Mouse (Mus musculus): ENCODE data around the gene Col4a3.

- TF ChIP-seq CTCF (IDR thresholded peaks at IDR 0.05; ENCODE audit: borderline replicate concordance, control insufficient read depth, extremely low read depth, insufficient read depth, low read length, poor library complexity) (no peak), POLR2A (IDR thresholded peaks at IDR 0.05; ENCODE audit: control insufficient read depth, extremely low read depth, insufficient read depth, low read length, poor library complexity) (no peak)
Measured at GRCm38 (mm10) chr1:82634545-82635253, 48.0 kb downstream of the Col4a3 start.

Data from thymus, adult 2 months (tissue).